Mouse (Mus musculus) ES-Bruce4 (cell line): ENCODE measurements around the gene Actl6b.

Experiments
- CTCF ChIP-seq: IDR thresholded peaks from one replicate; pipeline ENCODE4 v1.8.1; 2011; ENCODE audit warnings: low read depth, low read length
- EP300 ChIP-seq: IDR thresholded peaks from 2 replicates; pipeline ENCODE4 v1.6.1; 2011; ENCODE audit warnings: low read depth, low read length; ENCODE audit not compliant: insufficient read depth
- POLR2A ChIP-seq: IDR thresholded peaks from one replicate; pipeline ENCODE4 v1.8.1; 2011; ENCODE audit warnings: low read length; ENCODE audit not compliant: insufficient read depth

DNA sequence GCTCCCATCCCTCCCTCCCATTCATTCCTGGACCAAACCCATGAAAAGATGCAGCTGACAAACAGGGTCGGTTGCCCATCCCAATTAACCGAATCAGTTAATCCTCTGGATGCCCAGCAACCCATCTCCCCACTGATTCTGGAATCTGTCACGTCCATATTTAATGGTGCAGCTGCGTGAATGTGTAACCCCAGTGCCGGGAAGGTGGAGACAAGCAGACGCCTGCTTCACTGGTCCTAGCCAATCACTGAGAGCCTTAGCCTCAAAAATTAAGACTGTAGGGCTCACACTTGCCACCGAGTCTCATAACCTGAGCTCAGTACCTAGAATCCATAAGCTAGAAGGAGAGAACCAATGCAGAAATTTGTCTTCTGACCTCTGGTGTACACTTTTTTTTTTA is 42.6 kb downstream of the Actl6b start:
- TF ChIP-seq CTCF (no peak), EP300 (no peak), POLR2A (no peak)
